Mouse (Mus musculus): ENCODE data around the gene Rab30.

Rab30 gene

DNA sequence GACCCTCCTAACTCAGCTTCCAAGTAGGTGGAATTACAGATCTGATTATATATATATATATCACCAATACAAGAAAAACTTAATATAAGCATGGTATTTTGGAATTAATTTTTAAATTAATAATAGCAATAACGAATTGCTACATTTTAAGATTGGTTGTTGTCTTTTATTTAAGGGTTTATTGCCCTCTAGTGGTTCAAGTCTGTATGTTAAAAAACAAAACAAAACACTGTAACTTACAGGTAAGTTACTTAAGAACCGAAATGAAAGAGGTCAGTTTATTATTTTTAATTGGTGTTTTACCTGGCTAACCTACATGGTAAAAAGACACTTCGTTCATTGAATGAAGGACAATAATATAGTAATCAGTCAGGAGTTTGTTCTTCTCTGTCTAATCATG is 128.8 kb downstream of the Rab30 start:
- DNase-seq, result no peak

DNA sequence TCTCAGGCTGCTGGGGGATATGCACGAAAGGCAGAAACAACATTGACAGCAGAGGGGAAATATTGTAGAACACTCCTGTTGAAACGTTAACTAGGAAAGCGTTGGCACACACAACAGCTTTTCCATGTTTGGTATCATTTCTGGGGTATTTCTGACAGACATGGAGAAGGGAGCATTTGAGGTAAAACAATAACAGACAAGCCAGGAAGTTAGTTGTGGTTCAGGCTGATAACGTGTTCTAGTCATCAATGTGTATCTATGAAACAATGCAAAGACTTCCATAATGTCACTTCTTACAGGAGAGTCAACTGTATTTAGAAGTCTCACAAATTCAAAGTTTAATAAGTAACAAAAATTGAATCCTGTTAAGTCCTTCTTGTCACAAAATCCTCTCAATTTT is 130.2 kb downstream of the Rab30 start:
- DNase-seq, result no peak

DNA sequence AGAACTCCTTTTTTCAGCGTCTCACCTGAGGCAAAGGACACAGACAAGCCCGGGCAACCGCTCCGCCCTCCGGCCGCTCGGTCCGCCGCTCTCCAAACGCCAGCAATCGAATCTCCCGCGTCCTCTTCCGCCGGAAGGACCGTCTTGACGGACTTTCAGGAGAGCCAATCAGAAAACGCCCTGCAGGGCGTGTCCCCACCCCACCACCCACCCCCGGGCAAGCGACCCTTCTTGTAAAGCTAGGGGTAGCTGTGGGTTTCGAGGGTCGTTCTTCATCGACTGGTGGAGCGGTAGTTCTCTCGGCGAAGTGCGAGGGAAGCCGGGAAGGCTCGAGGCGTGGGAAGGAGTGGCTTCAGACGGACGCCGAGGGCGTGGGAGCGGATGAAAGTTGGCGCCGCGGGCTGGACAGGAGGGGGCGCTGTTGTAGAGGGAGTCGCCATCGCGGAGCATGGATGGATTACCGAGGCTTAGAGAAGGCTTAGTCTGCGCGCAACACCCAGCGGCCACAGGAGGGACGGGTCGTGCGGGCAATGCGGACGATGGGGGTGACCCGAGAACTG is 132.8 kb downstream of the Rab30 start, which contains the start of the genes Ddias and Prcp:
Gene Ddias, minus strand, starts transcription at position 132 of the 560 bp plus-strand sequence.
Gene Prcp, plus strand, starts transcription at position 355 of the 560 bp plus-strand sequence.
- DNase-seq, result peak; percentile 75 to 84

DNA sequence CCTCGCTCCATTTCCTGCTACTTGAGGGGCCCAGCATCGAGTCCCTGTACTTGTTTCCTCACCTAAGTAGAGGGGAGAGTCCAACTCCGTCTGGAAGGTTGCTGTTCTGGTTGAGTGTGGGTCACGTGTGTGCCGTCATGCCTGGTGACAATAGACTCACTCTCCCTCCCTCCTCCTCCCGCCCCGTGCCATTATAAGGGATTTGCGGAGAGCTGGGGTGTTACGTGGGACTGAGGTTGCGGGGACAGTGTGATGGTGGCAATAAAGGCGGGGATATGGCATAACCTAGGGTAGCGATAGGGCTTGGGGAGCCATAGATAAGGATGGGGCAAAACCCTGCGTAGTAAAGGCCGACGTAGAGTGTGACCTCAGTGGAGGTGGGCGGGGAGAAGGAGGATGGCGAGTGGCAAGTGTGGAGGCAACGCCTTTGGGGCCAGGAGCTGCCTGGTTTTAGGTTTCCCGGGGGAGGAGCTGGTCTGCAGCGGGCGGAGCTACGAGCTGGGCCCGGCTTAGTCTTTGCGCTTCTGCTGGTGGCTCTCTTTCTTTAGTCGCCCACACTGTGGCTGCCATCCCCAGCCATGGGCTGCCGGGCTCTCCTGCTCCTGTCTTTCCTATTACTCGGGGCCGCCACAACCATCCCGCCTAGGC is 133.5 kb downstream of the Rab30 start:
- peak; percentile 86 to 92 for DNase-seq

DNA sequence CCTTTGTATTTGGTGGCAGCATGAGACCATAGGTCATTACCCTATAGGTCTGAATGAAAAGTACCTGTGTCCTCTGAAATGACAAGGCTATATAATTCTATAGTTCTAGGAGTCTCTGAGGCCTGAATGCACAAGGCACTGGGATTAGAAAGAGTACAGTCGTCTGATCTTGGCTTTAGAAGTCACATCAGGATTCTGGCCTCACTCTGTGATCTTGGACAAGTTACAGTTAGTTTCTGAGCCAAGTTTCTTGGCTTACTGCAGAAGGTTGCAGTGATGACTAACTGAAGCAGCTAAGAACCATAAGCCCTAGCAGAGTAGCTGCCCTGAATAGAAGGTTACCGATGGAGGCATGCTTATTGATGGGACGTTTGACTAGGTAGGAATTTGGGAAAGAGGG is 134.7 kb downstream of the Rab30 start:
- no peak for DNase-seq

DNA sequence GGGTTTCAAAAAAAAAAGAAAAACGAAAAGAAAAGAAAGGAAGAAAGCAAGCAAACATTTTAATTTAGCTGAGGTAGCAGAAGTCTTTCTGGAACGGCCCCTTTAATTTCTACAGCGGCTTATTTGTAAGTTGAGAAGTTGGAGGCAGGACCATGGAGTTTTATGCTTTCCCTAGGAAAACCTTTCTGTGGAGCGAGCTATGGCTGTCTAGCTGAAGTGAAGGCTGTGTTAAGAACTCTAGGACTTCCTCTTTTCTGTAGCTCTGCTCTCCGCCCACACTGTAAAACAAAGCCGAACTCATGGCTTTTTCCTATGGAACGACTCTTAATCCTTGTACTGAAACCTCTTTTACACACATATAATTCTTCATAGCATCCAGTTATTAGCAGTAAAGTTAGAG is 135.1 kb downstream of the Rab30 start:
- DNase-seq, result no peak

DNA sequence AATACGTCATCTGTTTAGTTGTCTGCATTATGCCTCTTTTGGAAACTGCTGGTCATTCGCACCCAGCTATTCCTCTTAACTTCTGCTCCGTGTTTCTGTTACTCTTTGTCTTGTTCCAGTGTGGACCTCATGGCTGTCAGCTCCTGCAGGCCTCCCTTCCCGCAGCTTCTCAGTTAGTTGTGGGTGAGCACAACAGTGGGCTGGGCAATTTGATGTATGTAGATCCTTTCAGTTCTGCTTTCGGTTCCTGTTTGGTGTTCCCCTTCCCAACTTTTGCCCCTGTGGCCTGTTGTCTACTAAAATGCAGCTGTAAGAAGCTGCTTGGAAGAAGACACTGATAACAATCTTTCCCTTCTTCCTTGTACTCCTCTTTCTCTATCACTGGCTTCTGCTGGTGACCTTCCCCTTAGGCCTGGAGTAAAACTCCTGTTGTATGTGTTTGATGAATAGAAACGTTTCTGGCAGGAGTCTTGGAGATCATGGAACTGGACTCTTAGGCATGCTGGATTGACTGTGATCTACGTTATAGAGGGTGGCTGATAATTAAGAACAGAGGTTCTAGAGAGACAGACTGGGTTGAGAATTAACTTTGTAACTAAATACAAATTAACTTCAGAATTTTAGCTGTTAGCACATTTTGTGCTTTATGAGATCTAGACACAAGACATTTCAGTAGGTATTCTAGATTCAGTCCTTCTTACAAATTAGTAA is 137.3 kb downstream of the Rab30 start:
- no peak for DNase-seq

DNA sequence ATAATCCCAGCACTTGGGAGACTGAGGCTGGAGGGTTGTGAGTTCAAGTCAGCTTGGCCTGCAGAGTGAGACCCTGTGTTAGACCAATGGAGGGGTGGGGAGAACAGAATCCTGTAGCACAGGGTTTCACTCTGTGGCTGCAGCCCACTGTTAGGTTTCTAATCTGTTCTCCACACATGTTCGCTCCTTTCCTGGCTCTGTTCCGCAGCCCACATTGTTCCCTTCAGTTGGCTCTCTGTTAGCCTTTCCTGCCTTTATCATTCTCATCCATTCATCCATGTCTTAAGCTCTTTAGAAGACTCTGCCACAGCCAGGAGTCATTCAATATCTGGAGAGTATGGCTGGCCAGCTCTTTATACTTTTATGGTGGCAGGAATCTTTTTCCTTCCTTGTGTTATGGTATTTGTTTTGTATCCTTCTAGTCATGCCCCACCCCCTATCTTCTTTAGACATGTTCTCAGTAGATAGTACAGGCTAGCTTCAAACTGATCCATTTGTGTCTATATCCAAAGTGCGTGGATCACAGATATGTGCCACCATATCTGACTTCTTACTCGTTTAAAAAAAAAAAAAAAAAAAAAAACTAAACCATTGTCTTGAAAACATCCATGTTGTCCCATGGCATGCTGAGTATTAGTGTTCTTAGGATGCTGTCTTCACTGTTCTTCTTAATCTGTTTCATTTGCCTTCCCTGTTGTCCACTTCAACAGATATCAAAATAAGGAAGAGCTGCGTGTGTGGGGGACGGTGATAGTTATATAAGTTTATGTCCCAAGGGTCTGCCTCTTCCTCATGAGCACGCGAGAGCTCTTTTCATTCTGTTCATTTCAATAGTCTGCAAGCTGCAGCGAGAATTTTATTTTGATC is 142.7 kb downstream of the Rab30 start:
- no peak for DNase-seq

DNA sequence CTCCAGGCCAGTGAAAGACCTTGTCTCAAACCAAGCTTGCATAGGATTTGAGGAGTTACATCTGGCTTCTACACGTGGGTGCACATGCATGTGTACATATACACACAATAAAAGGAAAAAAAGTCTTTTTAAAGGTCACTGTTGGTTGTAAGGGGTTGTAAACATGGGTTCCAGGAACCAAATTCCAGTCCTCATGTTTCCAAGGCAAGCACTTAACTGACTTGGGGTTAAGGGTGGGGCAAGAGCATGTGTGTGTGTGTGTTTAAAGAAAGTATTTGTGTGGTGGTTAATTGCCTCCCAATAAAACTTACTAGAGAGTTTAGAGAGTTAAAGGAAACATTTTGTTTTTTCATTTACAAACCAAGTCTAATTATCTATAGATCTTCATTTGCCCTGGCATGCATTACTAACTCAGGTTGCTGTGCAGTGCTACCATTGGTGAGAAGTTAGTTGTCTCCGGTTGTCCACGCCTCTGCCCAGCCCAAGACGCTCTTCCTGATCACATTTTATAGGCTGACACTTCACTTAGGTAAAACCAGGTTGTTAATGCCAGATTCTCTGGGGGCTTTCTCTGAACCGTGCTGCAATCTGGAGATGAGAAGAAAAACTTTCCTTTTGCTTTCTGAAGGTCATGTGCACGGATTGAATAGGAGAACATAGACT is 143.7 kb downstream of the Rab30 start:
- no peak for DNase-seq

DNA sequence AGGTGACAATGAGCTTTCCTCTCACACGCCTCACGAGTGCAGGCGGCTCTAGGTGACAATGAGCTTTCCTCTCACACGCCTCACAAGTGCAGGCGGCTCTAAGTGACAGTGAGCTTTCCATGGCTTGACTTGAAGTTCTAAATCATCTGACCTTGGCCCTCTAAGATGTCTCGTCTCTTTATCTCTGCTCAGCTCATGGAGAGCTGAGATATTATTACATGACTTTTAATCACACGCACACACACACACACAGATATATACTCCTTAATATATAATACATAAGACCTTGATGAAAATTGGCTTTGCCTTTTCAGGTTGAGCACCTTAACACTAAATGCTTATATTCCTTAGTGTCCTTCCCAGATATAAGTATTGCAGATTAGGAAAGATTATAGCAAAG is 145.4 kb downstream of the Rab30 start:
- no peak for DNase-seq

DNA sequence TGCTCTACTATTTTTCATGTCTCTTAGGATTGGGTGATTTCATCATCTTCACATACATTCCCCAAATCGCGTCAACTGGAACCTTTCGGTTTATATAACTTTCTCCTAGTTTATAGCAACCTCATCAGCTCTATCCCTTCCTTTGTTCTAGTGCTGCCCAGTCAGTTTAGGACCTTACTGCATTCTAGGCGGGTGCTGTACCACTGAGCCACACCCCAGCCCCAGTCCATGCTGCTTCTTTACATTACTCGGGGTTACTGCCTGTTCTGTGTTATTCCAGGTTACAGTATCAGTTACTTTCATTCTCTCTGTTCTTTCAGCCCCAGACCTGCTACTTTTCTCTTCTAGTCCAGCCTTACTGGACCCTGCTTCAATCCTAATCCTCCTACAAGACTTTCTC is 145.8 kb downstream of the Rab30 start:
- no peak for DNase-seq

DNA sequence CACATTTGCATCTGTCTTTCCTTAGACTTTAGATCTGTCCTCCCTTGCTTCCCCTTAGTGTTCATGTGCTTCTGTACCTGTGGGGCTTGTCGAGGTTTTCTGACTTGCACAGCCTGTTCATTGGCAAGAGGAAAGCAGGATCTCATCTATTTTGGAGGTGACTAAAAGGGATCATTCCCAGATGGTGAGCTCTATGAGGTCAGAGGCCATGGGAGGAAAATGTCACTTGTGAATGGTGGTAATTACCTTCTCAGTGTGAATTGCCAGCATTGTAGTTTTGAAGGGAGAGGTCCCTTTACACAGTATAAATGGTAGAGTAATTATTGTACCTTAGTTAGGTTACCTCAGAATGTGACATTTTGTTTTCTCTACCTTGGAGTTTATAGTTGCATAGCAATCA is 148.8 kb downstream of the Rab30 start:
- DNase-seq, result no peak

DNA sequence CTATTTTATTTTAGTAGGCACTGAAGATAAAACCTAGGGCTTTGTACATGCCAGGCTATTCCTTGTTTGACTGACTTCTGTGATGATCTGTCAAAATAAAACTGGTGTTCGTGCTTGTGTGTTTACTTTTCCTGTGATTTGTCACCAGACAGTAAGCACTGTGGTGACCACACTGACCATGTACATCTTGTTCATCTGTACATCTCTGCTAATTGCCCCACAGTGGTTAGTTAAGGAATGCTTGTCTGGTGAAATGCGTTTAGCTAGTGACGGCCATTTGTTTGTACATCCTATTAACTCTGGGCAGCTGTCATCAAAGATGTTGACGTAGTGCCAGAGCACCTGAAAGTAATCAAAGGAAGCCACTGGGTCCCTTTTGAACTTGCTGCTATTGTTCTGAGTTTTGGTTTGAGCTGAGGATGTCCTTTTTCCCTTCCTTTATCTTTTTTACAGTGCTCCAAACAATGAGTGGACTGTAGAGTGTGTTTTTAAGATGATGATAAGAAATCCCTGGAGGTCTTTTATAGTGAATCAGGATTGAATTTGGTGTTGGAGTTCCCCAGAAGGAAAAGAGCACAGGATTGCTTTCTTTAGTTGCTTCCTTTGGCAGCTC is 149.3 kb downstream of the Rab30 start:
- DNase-seq, result no peak

DNA sequence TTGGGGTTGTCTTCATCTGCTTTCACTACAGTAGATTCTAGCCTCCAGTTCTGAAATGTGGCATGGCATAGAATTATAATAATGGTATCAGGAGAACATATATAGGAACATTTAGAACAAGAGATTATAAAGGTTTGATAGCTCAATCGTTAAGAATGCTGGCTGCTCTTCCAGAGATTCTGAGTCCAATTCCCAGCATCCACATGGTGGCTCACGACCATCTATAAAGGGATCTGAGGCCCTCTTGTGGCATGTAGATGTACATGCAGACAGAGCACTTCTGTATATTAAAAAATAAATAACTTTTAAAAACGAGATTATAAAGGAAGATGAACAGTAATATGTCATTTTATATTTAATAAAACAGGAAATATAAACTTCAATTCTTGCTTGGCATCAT is 152.1 kb downstream of the Rab30 start:
- no peak for DNase-seq

Data from thymus, adult 18-20 months (tissue).